Mouse (Mus musculus) bone marrow macrophage, adult 2 months (primary cell): ENCODE results near the gene Cdsn.

Experiments
- CTCF ChIP-seq: IDR thresholded peaks from 2 replicates; pipeline ENCODE4 v1.5.1; 2012; ENCODE audit warnings: low read depth, mild to moderate bottlenecking, low read length, moderate library complexity
- POLR2A ChIP-seq: IDR thresholded peaks from 2 replicates; pipeline ENCODE4 v1.6.1; 2012; ENCODE audit warnings: mild to moderate bottlenecking, low read depth, low read length, borderline replicate concordance

- no peak for TF ChIP-seq CTCF
- TF ChIP-seq POLR2A, result no peak
Measured at GRCm38 (mm10) chr17:35524354-35524753, 27.6 kb upstream of the Cdsn start.
